In the genomic region with DNA sequence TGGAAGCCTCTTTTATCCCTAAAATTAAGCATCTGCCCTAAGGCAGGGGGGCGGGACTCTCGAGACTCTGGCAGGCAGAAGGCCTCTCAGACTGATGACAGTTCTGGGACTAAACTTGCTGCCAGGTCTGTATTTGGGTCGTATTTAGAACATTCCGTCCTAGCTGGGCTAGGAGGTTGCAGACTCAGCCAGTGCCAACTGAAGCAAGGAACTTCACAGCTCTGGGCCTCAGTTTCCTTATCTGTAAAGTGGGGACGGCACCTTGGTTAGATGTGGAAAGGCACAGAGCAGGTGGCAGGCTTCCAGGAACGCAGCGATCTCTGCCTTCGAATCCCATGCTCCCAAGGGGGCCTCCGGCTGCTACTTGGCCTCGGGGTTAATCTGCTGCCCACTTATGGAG, we compare ENCODE assay signal across 22 mouse cellular contexts. TPM values are rescaled to one million over a fixed set of nuclear protein-coding genes. Genes with fewer than 3 reads are reported as not detected.
DNase-seq lines count a peak whose midpoint lies in the region; ATAC-seq and TF ChIP-seq lines count a peak whose summit lies in the region.
"Had no signal": no experiment of that assay in that cellular context is flagged by ENCODE, and none has a peak within 500 bp of the region (broad histone marks: within the 10 kb centered on the region; RNA-seq: fewer than 3 reads in every experiment).

No protein-coding gene starts in this region.

- no peak overlapping the region for H3K4me2 ChIP-seq in lung, postnatal 0 days (replicated peaks; ENCODE audit: low read depth, low read length)
- H3K4me2 ChIP-seq: forebrain, embryonic 13.5 days; midbrain, embryonic 12.5 days; neural tube, embryonic 12.5 days had no signal

- no peaks in the 10 kb centered on the region for H3K9me3 ChIP-seq in lung, postnatal 0 days (ENCODE audit: low read length)
- H3K9me3 ChIP-seq: forebrain, embryonic 13.5 days; G1E; midbrain, embryonic 12.5 days; neural tube, embryonic 12.5 days had no signal

- TF ChIP-seq CTCF in lung, postnatal 0 days (IDR thresholded peaks at IDR 0.05) = no peak
- no peak for TF ChIP-seq CTCF in lung, adult 2 months (IDR thresholded peaks at IDR 0.05; ENCODE audit: insufficient read depth, low read length)

- H3K4me1 ChIP-seq in lung, postnatal 0 days (ENCODE audit: insufficient read depth, low read depth, low read length) = peaks cover 3% of the 10 kb centered on the region
- no peaks in the 10 kb centered on the region for H3K4me1 ChIP-seq in lung, adult 2 months (ENCODE audit: control insufficient read depth, insufficient read depth, low read length)

- H3K36me3 ChIP-seq in lung, postnatal 0 days (ENCODE audit: insufficient read depth, low read length) = no peaks in the 10 kb centered on the region
- H3K36me3 ChIP-seq: G1E; midbrain, embryonic 12.5 days; neural tube, embryonic 12.5 days had no signal

- no peaks in the 10 kb centered on the region for H3K27me3 ChIP-seq in lung, postnatal 0 days (replicated peaks; ENCODE audit: insufficient read depth, low read length)

- TF ChIP-seq EP300 in lung, postnatal 0 days (IDR thresholded peaks at IDR 0.05) = 0 out of 2 replicates have a peak, but pooled peaks have one; percentile 16

- H3K27ac ChIP-seq in lung, postnatal 0 days (ENCODE audit: low read length) = no peak overlapping the region
- H3K27ac ChIP-seq: forebrain, embryonic 13.5 days; kidney, postnatal 0 days; midbrain, embryonic 12.5 days; neural tube, embryonic 12.5 days had no signal

- 62% methylated on average over 10 of the region's 10 CpGs for WGBS in lung, postnatal 0 days
- WGBS in lung, adult 2 months = 58% methylated on average over 10 of the region's 10 CpGs

- H3K9ac ChIP-seq in lung, postnatal 0 days (replicated peaks; ENCODE audit: low read depth) = no peak overlapping the region
- H3K9ac ChIP-seq: forebrain, embryonic 13.5 days; midbrain, embryonic 12.5 days; neural tube, embryonic 12.5 days had no signal

- peak; percentile 67 for DNase-seq in gastrocnemius, adult 18-20 months (ENCODE audit: low spot score)
- DNase-seq in gastrocnemius, postnatal 4 days (ENCODE audit: low spot score in 2 of 2) = no peak
- DNase-seq in lung, postnatal 0 days (ENCODE audit: low spot score) = peak; percentile 56
- DNase-seq in lung, adult 2 months = no peak
- DNase-seq in gastrocnemius, postnatal 25 days = peak; percentile 70
- peak; percentile 68 for DNase-seq in lung, postnatal 36 days
- no peak for DNase-seq in spleen, postnatal 10 days (ENCODE audit: low spot score in 2 of 2)
- no peak for DNase-seq in layer of hippocampus, adult 9-10 months (ENCODE audit: low spot score)
- DNase-seq: cerebellum, adult 9-10 months; kidney, adult 18-20 months; left cerebral cortex, postnatal 4 days; liver; thymus, postnatal 14 days had no signal

- peak; percentile 38 for ATAC-seq in lung, postnatal 0 days
- ATAC-seq: CD4-positive, CD25-positive, alpha-beta regulatory T cell, adult 4 months; forebrain, embryonic 13.5 days had no signal

- TF ChIP-seq POLR2A in lung, adult 2 months (IDR thresholded peaks at IDR 0.05; ENCODE audit: borderline replicate concordance, extremely low read depth, low read depth, low read length) = no peak

- no peak overlapping the region for H3K4me3 ChIP-seq in lung, postnatal 0 days (ENCODE audit: low read depth, low read length)
- H3K4me3 ChIP-seq in lung, adult 2 months (replicated peaks; ENCODE audit: extremely low read depth, low read depth, low read length) = no peak overlapping the region
- H3K4me3 ChIP-seq: erythroblast, embryonic 14.5 days; forebrain, embryonic 13.5 days; midbrain, embryonic 12.5 days; neural tube, embryonic 12.5 days had no signal

RNA-seq across cellular contexts. Expression of gene Gpr3, which starts 13.7 kb away (rescaled TPM):
- not detected for total RNA-seq in gastrocnemius, adult 18-20 months (2021)
- not detected for total RNA-seq in gastrocnemius, postnatal 4 days (2021)
- polyA plus RNA-seq in lung, postnatal 0 days (2015; fragmentation: Nextera tagmentation; extraction: Ambion mirVana) = not detected in 2 replicates
- 0.18 and 0.60 TPM in 2 replicates for polyA plus RNA-seq in lung, adult 2 months (2012; rRNA removed)
- not detected for total RNA-seq in gastrocnemius, postnatal 25 days (2021)
- total RNA-seq: common myeloid progenitor, adult 5-6 weeks had no signal
- polyA plus RNA-seq: CD4-positive, CD25-positive, alpha-beta regulatory T cell, adult 4 months; erythroblast, embryonic 14.5 days; liver, embryonic 16.5 days had no signal

RNA-seq across cellular contexts. Expression of gene Cd164l2, which starts 14.1 kb away (rescaled TPM):
- not detected for total RNA-seq in gastrocnemius, adult 18-20 months (2021)
- total RNA-seq in gastrocnemius, postnatal 4 days (2021) = under 1 TPM in 1 of 2 experiments, not detected in 1; 0.74 TPM
- 8.7 and 10.3 TPM in 2 replicates for polyA plus RNA-seq in lung, postnatal 0 days (2015; fragmentation: Nextera tagmentation; extraction: Ambion mirVana)
- polyA plus RNA-seq in lung, adult 2 months (2012; rRNA removed) = 2.8 and 4.3 TPM in 2 replicates
- not detected for total RNA-seq in gastrocnemius, postnatal 25 days (2021)
- total RNA-seq: common myeloid progenitor, adult 5-6 weeks; G1E had no signal
- polyA plus RNA-seq: erythroblast, embryonic 14.5 days; G1E had no signal

RNA-seq across cellular contexts. Expression of gene Map3k6, which starts 14.5 kb away (rescaled TPM):
- total RNA-seq in gastrocnemius, adult 18-20 months (2021) = 10 to 100 TPM in 1 of 2 experiments, 1 to 10 TPM in 1; 8.8 to 11.4 TPM
- total RNA-seq in gastrocnemius, postnatal 4 days (2021) = 1 to 10 TPM; 2.3 to 2.6 TPM
- polyA plus RNA-seq in lung, postnatal 0 days (2015; fragmentation: Nextera tagmentation; extraction: Ambion mirVana) = 7.8 and 18.7 TPM in 2 replicates
- 27.9 and 38.2 TPM in 2 replicates for polyA plus RNA-seq in lung, adult 2 months (2012; rRNA removed)
- total RNA-seq in gastrocnemius, postnatal 25 days (2021) = 10 to 100 TPM in 1 of 2 experiments, 1 to 10 TPM in 1; 5.8 to 12.5 TPM

RNA-seq across cellular contexts. Expression of gene Sytl1, which starts 36.8 kb away (rescaled TPM):
- under 1 TPM; 0.12 to 0.14 TPM for total RNA-seq in gastrocnemius, adult 18-20 months (2021)
- 1 to 10 TPM; 1.0 TPM for total RNA-seq in gastrocnemius, postnatal 4 days (2021)
- 3.1 and 3.3 TPM in 2 replicates for polyA plus RNA-seq in lung, postnatal 0 days (2015; fragmentation: Nextera tagmentation; extraction: Ambion mirVana)
- 7.4 and 23.0 TPM in 2 replicates for polyA plus RNA-seq in lung, adult 2 months (2012; rRNA removed)
- under 1 TPM; 0.29 to 0.36 TPM for total RNA-seq in gastrocnemius, postnatal 25 days (2021)

RNA-seq across cellular contexts. Expression of gene Tmem222, which starts 51.5 kb away (rescaled TPM):
- total RNA-seq in gastrocnemius, adult 18-20 months (2021) = 10 to 100 TPM; 26.8 to 26.9 TPM
- 10 to 100 TPM; 28.7 to 29.1 TPM for total RNA-seq in gastrocnemius, postnatal 4 days (2021)
- 47.2 and 58.1 TPM in 2 replicates for polyA plus RNA-seq in lung, postnatal 0 days (2015; fragmentation: Nextera tagmentation; extraction: Ambion mirVana)
- polyA plus RNA-seq in lung, adult 2 months (2012; rRNA removed) = 58.1 and 71.6 TPM in 2 replicates
- 10 to 100 TPM; 20.8 to 23.5 TPM for total RNA-seq in gastrocnemius, postnatal 25 days (2021)

Comparison
In these comparisons a context has a peak if more than half of its experiments do, and no peak if none do; other contexts are left out.
1. DNase-seq: peak in gastrocnemius, adult 18-20 months (single experiment), lung, postnatal 0 days (single experiment), gastrocnemius, postnatal 25 days (single experiment) and lung, postnatal 36 days (single experiment); none in gastrocnemius, postnatal 4 days (0 of 2), lung, adult 2 months (single experiment), spleen, postnatal 10 days (0 of 2) and layer of hippocampus, adult 9-10 months (single experiment).